Comparison of ENCODE assay signal across 8 mouse cellular contexts in the genomic region with DNA sequence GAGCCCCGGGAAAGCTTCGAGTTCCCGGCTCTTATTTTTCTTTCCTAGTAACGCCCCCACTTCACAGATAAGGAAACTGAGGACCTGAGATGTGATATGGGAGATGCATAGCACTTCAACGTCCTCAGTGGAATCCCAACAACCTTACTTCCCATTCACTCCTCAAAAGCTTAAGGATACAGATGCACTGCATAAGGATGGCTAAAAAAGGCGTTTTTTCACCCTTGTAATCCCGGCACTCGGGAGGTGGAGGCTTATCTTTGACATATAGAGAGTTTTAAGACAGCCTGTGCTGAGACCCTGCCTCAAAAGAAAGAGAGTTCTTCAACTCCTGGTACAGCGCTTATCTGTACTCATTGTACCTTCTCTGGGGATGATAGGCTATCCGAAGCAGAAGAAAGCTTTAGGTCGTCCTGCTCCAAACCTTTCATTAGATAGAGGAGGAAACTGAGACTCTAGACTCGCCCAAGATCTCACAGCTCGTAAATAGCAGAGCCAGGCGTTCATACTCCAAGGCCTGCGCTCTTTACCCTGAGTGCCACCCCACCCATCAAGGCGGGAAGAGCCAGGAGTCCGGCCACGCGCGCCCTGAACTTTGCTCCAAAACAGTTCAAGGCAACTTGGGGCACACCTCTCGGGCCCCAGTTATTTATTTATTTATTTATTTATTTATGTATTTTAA. TPM values are rescaled to one million over a fixed set of nuclear protein-coding genes. Genes with fewer than 3 reads are reported as not detected.
DNase-seq lines count a peak whose midpoint lies in the region; ATAC-seq and TF ChIP-seq lines count a peak whose summit lies in the region.

No protein-coding gene starts in this region.

- no peaks in the 10 kb centered on the region for H3K36me3 ChIP-seq in forebrain, postnatal 0 days (ENCODE audit: insufficient read depth)
- H3K36me3 ChIP-seq in intestine, embryonic 15.5 days = no peaks in the 10 kb centered on the region
- H3K36me3 ChIP-seq in liver, embryonic 16.5 days (ENCODE audit: control insufficient read depth, insufficient read depth) = no peaks in the 10 kb centered on the region
- no peaks in the 10 kb centered on the region for H3K36me3 ChIP-seq in neural tube, embryonic 15.5 days

- H3K4me3 ChIP-seq in forebrain, postnatal 0 days (ENCODE audit: low read depth, low read length) = peak overlapping the region; percentile 47
- H3K4me3 ChIP-seq in intestine, embryonic 15.5 days (replicated peaks) = peak overlapping the region; percentile 84
- peak overlapping the region; percentile 65 for H3K4me3 ChIP-seq in liver, embryonic 16.5 days (ENCODE audit: low read depth, low read length)
- H3K4me3 ChIP-seq in neural tube, embryonic 15.5 days (replicated peaks) = peak overlapping the region; percentile 62

- no peak for ATAC-seq in forebrain, postnatal 0 days
- ATAC-seq in intestine, embryonic 15.5 days = no peak
- ATAC-seq in liver, embryonic 16.5 days (ENCODE audit: low read depth) = no peak
- ATAC-seq in neural tube, embryonic 15.5 days (ENCODE audit: low FRiP score) = no peak

- WGBS in forebrain, postnatal 0 days = 3% methylated on average over 21 of the region's 21 CpGs
- 5% methylated on average over 21 of the region's 21 CpGs for WGBS in intestine, embryonic 15.5 days
- WGBS in liver, embryonic 16.5 days (ENCODE audit: insufficient replicate concordance) = 2% methylated on average over 21 of the region's 21 CpGs
- 2% methylated on average over 21 of the region's 21 CpGs for WGBS in neural tube, embryonic 15.5 days

- no peaks in the 10 kb centered on the region for H3K9me3 ChIP-seq in forebrain, postnatal 0 days (ENCODE audit: low read length)
- no peaks in the 10 kb centered on the region for H3K9me3 ChIP-seq in intestine, embryonic 15.5 days
- H3K9me3 ChIP-seq in liver, embryonic 16.5 days (replicated peaks; ENCODE audit: control insufficient read depth, low read length) = no peaks in the 10 kb centered on the region
- H3K9me3 ChIP-seq in neural tube, embryonic 15.5 days (replicated peaks) = no peaks in the 10 kb centered on the region

- no peaks in the 10 kb centered on the region; the same call in 1 of the 2 replicates for H3K27me3 ChIP-seq in forebrain, postnatal 0 days (ENCODE audit: insufficient read depth, low read length)
- no peaks in the 10 kb centered on the region for H3K27me3 ChIP-seq in intestine, embryonic 15.5 days (replicated peaks)
- peaks cover 72% of the 10 kb centered on the region for H3K27me3 ChIP-seq in liver, embryonic 16.5 days (ENCODE audit: control insufficient read depth, insufficient read depth, low read depth, low read length)
- H3K27me3 ChIP-seq in neural tube, embryonic 15.5 days (replicated peaks) = peaks cover 65% of the 10 kb centered on the region

- H3K4me2 ChIP-seq in forebrain, postnatal 0 days (ENCODE audit: low read depth) = peak overlapping the region; percentile 95
- peak overlapping the region; percentile 75 for H3K4me2 ChIP-seq in intestine, embryonic 15.5 days (replicated peaks)
- H3K4me2 ChIP-seq in liver, embryonic 16.5 days (ENCODE audit: low read depth, low read length) = peak overlapping the region; percentile 69
- peak overlapping the region; percentile 98 for H3K4me2 ChIP-seq in neural tube, embryonic 15.5 days

- peak; percentile 96 for DNase-seq in heart, adult 11 months
- no peak for DNase-seq in heart, postnatal 25 days (ENCODE audit: low spot score)
- peak; percentile 61 for DNase-seq in adrenal gland, postnatal 14 days
- DNase-seq in forebrain, postnatal 0 days = peak; percentile 29
- no peak for DNase-seq in thymus, postnatal 4 days

- peak overlapping the region; percentile 66 for H3K9ac ChIP-seq in forebrain, postnatal 0 days
- H3K9ac ChIP-seq in intestine, embryonic 15.5 days = peak overlapping the region; percentile 67
- no peak overlapping the region for H3K9ac ChIP-seq in liver, embryonic 16.5 days (ENCODE audit: low read depth, low read length)
- peak overlapping the region; percentile 73 for H3K9ac ChIP-seq in neural tube, embryonic 15.5 days (replicated peaks)

- no peak for TF ChIP-seq CTCF in forebrain, postnatal 0 days (IDR thresholded peaks at IDR 0.05; ENCODE audit: low read depth)

- 0 out of 2 replicates have a peak overlapping the region, but pooled peaks have one; percentile 69 for H3K27ac ChIP-seq in forebrain, postnatal 0 days (ENCODE audit: low read depth, low read length)
- H3K27ac ChIP-seq in intestine, embryonic 15.5 days = peak overlapping the region; percentile 100
- H3K27ac ChIP-seq in liver, embryonic 16.5 days (ENCODE audit: low read length) = peak overlapping the region; percentile 37; the same call in 1 of the 2 replicates
- peak overlapping the region; percentile 71; the same call in 1 of the 2 replicates for H3K27ac ChIP-seq in neural tube, embryonic 15.5 days (replicated peaks)

- intact Hi-C loops in heart, postnatal 25 days (cut with DNase I) = loop anchor here (5.0 kb wide), 1 partner anchor 47 kb away; no protein-coding TSS in a partner anchor

- peaks cover 9% of the 10 kb centered on the region; the same call in 1 of the 2 replicates for H3K4me1 ChIP-seq in forebrain, postnatal 0 days (ENCODE audit: insufficient read depth)
- peaks cover 12% of the 10 kb centered on the region; the same call in 1 of the 2 replicates for H3K4me1 ChIP-seq in intestine, embryonic 15.5 days (replicated peaks)
- peaks cover 7% of the 10 kb centered on the region for H3K4me1 ChIP-seq in liver, embryonic 16.5 days (ENCODE audit: control insufficient read depth, low read depth, low read length)
- H3K4me1 ChIP-seq in neural tube, embryonic 15.5 days = peaks cover 41% of the 10 kb centered on the region

RNA-seq across cellular contexts. Expression of gene Fosl2, which starts 1.4 kb away (rescaled TPM):
- total RNA-seq in heart, postnatal 25 days (2021) = 10 to 100 TPM; 19.8 to 24.4 TPM
- total RNA-seq in adrenal gland, postnatal 14 days (2021) = 206 and 280 TPM in 2 replicates
- total RNA-seq in forebrain, postnatal 0 days (2014; rRNA removed) = 20.8 and 21.9 TPM in 2 replicates
- 3.0 and 4.0 TPM in 2 replicates for polyA plus RNA-seq in forebrain, postnatal 0 days (2015; fragmentation: Nextera tagmentation; extraction: Ambion mirVana)
- 7.1 and 7.3 TPM in 2 replicates for polyA plus RNA-seq in intestine, embryonic 15.5 days (2015; fragmentation: Nextera tagmentation; extraction: Ambion mirVana)
- 0.61 and 0.62 TPM in 2 replicates for polyA plus RNA-seq in liver, embryonic 16.5 days (2015; fragmentation: Nextera tagmentation; extraction: Ambion mirVana)
- 0.72 and 1.7 TPM in 2 replicates for polyA plus RNA-seq in neural tube, embryonic 15.5 days (2015; fragmentation: Nextera tagmentation; extraction: Ambion mirVana)

Comparison
In these comparisons a context has a peak if more than half of its experiments do, and no peak if none do; other contexts are left out.
1. DNase-seq: peak in heart, adult 11 months (single experiment), adrenal gland, postnatal 14 days (single experiment) and forebrain, postnatal 0 days (single experiment); none in heart, postnatal 25 days (single experiment) and thymus, postnatal 4 days (single experiment).
2. H3K27ac ChIP-seq: peak in every context shown above with its lines; median percentile 100 in intestine, embryonic 15.5 days; 71 in neural tube, embryonic 15.5 days; 69 in forebrain, postnatal 0 days; 37 in liver, embryonic 16.5 days.
3. Peak in every context shown above with its lines, with median percentiles within 50 percentile points of each other: H3K4me2 ChIP-seq and H3K4me3 ChIP-seq.